Mouse (Mus musculus) hindbrain, embryonic 16.5 days (tissue): ENCODE measurements around the gene Grip1. TPM values are rescaled to one million over a fixed set of nuclear protein-coding genes. Genes with fewer than 3 reads are reported as not detected.

Source experiments
- ATAC-seq: fragments of 200-750 bp; cut with Nextera tagmentation; 2 replicates; pipeline ENCODE4 v1.8.0; 2017; ENCODE audit warnings: moderate TSS enrichment, moderate library complexity
- H3K27ac ChIP-seq: fragments of 300-500 bp; sonication (generic); 2 replicates; pipeline ENCODE4 v1.5.1; 2014; ENCODE audit warnings: low read depth, mild to moderate bottlenecking, control low read depth, low read length, moderate library complexity
- H3K27me3 ChIP-seq: fragments of 300-500 bp; sonication (generic); replicated peaks from 2 replicates; pipeline ENCODE4 v1.6.1; 2014; ENCODE audit warnings: low read length; ENCODE audit not compliant: control insufficient read depth, insufficient read depth
- H3K36me3 ChIP-seq: fragments of 300-500 bp; sonication (generic); 2 replicates; pipeline ENCODE4 v1.6.1; 2014; ENCODE audit warnings: mild to moderate bottlenecking, low read length, moderate library complexity, mixed read lengths; ENCODE audit not compliant: control insufficient read depth, insufficient read depth
- H3K4me1 ChIP-seq: fragments of 300-500 bp; sonication (generic); 2 replicates; pipeline ENCODE4 v1.6.1; 2014; ENCODE audit warnings: low read depth, low read length; ENCODE audit not compliant: control insufficient read depth, insufficient read depth
- H3K4me2 ChIP-seq: fragments of 300-500 bp; sonication (generic); 2 replicates; pipeline ENCODE4 v1.6.1; 2014; ENCODE audit warnings: mild to moderate bottlenecking, low read length, control low read depth, moderate library complexity
- H3K4me3 ChIP-seq: fragments of 300-500 bp; sonication (generic); 2 replicates; pipeline ENCODE4 v1.5.1; 2014; ENCODE audit warnings: mild to moderate bottlenecking, low read length, control low read depth, moderate library complexity
- H3K9ac ChIP-seq: fragments of 300-500 bp; sonication (generic); 2 replicates; pipeline ENCODE4 v1.6.1; 2014; ENCODE audit warnings: low read depth, mild to moderate bottlenecking, control low read depth, low read length, moderate library complexity
- H3K9me3 ChIP-seq: fragments of 300-500 bp; sonication (generic); 2 replicates; pipeline ENCODE4 v1.6.1; 2014; ENCODE audit warnings: mild to moderate bottlenecking, low read length, moderate library complexity; ENCODE audit not compliant: control insufficient read depth
- WGBS: fragments of 180-500 bp; shearing (Covaris S2); extraction: QIAGEN DNeasy Blood & Tissue Kit; methylation state at CpG from one replicate; pipeline ENCODE4 v1.1.7; 2014; 5-methylcytosine and 5-hydroxymethylcytosine counted together
- polyA plus RNA-seq: library from polyadenylated mRNA; unstranded; fragments of >200 nt; fragmentation: Nextera tagmentation; extraction: Ambion mirVana; gene quantifications from 2 replicates; pipeline ENCODE4 v1.2.1, GENCODE M21; 2015

Grip1 gene
- polyA plus RNA-seq, 1 experiment from 2014 or later, result 16.6 TPM

DNA sequence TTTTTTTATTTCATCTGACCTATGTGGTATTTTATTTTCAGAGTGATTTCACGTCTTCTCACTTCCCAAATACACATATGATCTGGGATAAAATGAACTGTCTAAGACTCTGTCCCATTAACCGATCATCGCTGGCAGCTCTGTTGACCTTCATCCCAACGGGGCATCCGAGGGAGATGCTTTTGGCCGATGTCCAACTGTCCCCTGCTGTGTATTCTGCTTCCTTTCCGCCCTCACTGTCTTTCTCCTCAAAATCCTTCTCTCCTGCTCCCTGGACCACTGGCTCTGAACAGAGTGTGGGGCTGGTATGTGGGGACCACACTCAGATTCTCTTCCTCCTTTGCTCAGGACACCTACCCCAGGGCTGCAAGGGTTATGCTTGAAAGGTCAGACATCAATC lies 370.1 kb downstream of the Grip1 start:
- H3K4me2 ChIP-seq, result no peak overlapping the region; the same call in 1 of the 2 replicates
- no peak overlapping the region for H3K9ac ChIP-seq
- no peaks in the 10 kb centered on the region for H3K9me3 ChIP-seq
- peak overlapping the region; percentile 27; the same call in 1 of the 2 replicates for H3K27ac ChIP-seq
- H3K27me3 ChIP-seq, result no peaks in the 10 kb centered on the region
- H3K4me3 ChIP-seq, result no peak overlapping the region
- ATAC-seq, result no peak
- H3K36me3 ChIP-seq, result no peaks in the 10 kb centered on the region
- WGBS, result 24% methylated on average over 7 of the region's 7 CpGs
- peaks cover 15% of the 10 kb centered on the region for H3K4me1 ChIP-seq

DNA sequence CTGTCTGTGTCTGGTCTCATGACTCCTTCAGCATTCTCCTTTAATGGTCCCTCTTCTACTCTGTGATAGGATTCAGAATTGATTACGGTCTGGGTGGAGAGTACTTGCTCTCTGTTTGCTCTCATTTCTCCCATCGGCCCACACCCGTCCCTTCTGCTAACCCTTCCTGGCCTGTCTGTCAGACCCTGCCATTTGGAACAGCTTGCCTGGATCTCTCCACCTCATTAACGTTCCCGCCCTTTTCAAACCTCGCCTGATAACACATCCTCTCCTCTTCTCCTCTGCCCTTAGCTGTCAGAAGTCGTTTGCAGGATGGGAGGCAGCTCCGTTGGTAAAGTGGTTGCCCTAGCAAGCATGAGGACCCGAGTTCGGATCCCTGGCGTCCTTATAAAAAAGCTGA lies 370.9 kb downstream of the Grip1 start:
- Histone ChIP-seq H3K27ac (no peak overlapping the region), H3K9ac (no peak overlapping the region), H3K4me2 (no peak overlapping the region), H3K4me1 (peaks cover 15% of the 10 kb centered on the region), H3K4me3 (no peak overlapping the region), H3K9me3 (no peaks in the 10 kb centered on the region), H3K36me3 (no peaks in the 10 kb centered on the region), H3K27me3 (no peaks in the 10 kb centered on the region)
- WGBS, result 68% methylated on average over 11 of the region's 11 CpGs
- ATAC-seq, result no peak

DNA sequence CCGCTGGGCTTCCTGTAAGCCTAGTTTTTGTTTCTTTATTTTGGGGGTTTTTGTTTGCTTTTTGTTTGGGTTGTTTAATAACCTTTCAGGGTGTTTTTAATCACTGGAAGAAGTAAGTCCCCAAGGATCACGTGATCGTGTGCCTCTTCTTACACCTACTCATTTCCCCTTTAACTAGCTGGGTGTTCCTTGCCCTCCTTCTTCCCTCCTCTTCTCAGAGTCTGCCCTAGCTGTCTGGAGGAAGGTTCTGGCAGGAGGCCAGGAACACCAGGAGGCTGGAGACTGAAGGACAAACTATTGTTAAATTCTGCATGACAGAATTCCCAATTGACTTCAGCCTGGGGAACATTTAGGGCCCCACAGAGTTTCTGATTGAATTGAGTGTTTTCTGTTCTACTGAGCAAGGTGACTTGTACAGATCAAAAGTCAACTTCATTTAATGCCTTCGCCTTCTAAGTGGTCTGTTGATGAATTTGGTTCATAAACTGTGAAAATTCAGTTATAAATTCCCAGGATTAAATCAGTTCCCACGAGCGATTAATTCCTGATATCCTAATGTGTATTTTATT lies 376.8 kb downstream of the Grip1 start:
- H3K36me3 ChIP-seq, result 0 out of 2 replicates have a peak, but pooled peaks cover 2% of the 10 kb centered on the region
- no peak overlapping the region for H3K4me3 ChIP-seq
- 64% methylated on average over 6 of the region's 6 CpGs for WGBS
- H3K9ac ChIP-seq, result no peak overlapping the region
- H3K27ac ChIP-seq, result no peak overlapping the region
- no peak overlapping the region for H3K4me2 ChIP-seq
- ATAC-seq, result peak; percentile 60; the same call in 1 of the 2 replicates
- H3K4me1 ChIP-seq, result 0 out of 2 replicates have a peak, but pooled peaks cover 2% of the 10 kb centered on the region
- H3K27me3 ChIP-seq, result no peaks in the 10 kb centered on the region
- peaks cover 5% of the 10 kb centered on the region; the same call in 1 of the 2 replicates for H3K9me3 ChIP-seq

DNA sequence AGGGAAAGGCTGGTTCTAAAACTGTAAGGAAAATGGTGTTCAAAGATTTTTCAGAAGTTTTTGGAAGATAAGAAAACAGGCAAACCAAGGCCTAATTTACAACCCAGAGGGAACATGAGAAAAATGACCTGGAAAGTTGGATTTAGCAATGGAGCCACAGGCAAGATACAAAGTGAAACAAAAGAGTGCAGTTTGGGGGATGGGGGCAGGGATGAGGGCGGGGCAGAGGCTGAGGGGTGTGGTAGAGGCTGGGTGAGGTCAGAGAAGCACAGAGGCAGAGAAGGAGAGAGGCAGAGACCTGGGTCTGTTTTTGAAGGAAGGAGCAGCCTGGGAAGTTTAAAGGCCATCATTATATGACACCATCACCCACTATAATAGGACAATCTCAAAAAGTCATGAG lies 377.5 kb downstream of the Grip1 start:
- Histone ChIP-seq H3K4me1 (0 out of 2 replicates have a peak, but pooled peaks cover 2% of the 10 kb centered on the region), H3K36me3 (0 out of 2 replicates have a peak, but pooled peaks cover 2% of the 10 kb centered on the region), H3K4me2 (no peak overlapping the region), H3K9ac (no peak overlapping the region), H3K27ac (no peak overlapping the region), H3K4me3 (no peak overlapping the region), H3K27me3 (no peaks in the 10 kb centered on the region), H3K9me3 (peaks cover 5% of the 10 kb centered on the region; the same call in 1 of the 2 replicates)
- WGBS, result 91% methylated on average over 1 of the region's 1 CpGs
- no peak for ATAC-seq

DNA sequence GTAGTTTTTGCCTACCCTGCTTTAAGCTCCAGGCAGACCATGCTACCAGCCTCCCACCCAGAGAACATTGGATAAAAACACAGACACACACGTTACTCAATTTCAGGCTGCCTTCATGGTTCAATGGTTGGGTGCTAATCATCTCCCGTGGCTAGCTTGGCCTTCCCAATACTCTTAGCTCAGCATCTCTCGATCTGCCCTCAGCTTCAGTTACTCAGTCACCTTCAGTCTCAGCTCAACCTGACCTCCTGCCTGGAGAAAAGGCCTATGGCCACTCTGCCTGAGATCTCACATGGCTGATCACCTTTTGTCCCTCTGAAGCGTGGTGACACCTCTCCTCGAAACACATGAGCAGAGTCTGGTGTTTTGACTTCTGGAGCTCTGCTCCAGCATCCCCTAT lies 379.7 kb downstream of the Grip1 start:
- Histone ChIP-seq H3K9ac (no peak overlapping the region), H3K36me3 (0 out of 2 replicates have a peak, but pooled peaks cover 2% of the 10 kb centered on the region), H3K27ac (no peak overlapping the region), H3K27me3 (no peaks in the 10 kb centered on the region), H3K4me1 (0 out of 2 replicates have a peak, but pooled peaks cover 2% of the 10 kb centered on the region), H3K4me3 (no peak overlapping the region), H3K9me3 (peaks cover 5% of the 10 kb centered on the region; the same call in 1 of the 2 replicates), H3K4me2 (no peak overlapping the region)
- 76% methylated on average over 5 of the region's 5 CpGs for whole genome bisulfite sequencing
- no peak for ATAC-seq

DNA sequence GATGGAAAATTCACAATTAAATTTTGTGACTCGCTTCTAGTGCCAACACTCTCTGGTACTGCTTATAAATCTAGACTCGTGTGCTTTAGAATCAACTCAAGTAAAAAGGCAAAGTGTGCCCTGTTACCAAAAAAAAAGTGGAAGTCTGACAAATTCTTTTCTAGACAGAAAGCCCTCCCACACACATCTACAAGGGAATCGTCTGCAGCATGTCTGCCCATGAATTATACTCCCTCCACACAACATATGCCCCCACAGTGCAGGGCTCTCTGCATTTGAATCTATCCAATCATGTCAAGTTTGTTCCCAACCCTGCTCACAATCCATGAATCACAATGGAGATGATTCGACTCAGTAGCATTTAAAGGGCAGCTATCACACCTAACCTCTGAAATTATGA lies 380.5 kb downstream of the Grip1 start:
- H3K9me3 ChIP-seq, result peaks cover 5% of the 10 kb centered on the region; the same call in 1 of the 2 replicates
- ATAC-seq, result no peak
- no peaks in the 10 kb centered on the region for H3K27me3 ChIP-seq
- no peak overlapping the region for H3K27ac ChIP-seq
- H3K36me3 ChIP-seq, result 0 out of 2 replicates have a peak, but pooled peaks cover 2% of the 10 kb centered on the region
- H3K9ac ChIP-seq, result no peak overlapping the region
- 0 out of 2 replicates have a peak, but pooled peaks cover 2% of the 10 kb centered on the region for H3K4me1 ChIP-seq
- WGBS, result 67% methylated on average over 4 of the region's 4 CpGs
- no peak overlapping the region for H3K4me2 ChIP-seq
- no peak overlapping the region for H3K4me3 ChIP-seq

DNA sequence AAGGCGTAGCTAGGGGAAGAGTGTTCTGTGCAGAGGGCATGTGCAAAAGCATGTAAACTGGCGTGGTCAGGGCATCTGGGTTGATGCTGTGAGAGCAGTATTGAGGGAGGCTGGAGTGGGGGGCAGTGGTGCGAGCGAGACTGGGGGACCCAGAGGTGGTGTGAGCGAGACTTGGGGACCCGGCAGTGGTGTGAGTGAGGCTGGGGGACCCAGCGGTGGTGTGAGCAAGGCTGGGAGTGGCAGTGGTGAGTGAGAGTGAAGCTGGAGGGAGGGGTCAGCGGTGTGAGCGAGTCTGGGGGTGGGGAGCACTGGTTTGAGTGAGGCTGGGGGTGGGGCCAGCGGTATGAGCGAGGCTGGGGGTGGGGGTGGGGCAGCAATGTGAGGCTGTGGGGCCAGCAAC lies 386.0 kb downstream of the Grip1 start:
- H3K27ac ChIP-seq, result no peak overlapping the region
- H3K9ac ChIP-seq, result no peak overlapping the region
- no peaks in the 10 kb centered on the region for H3K9me3 ChIP-seq
- H3K4me1 ChIP-seq, result 0 out of 2 replicates have a peak, but pooled peaks cover 2% of the 10 kb centered on the region
- no peak overlapping the region for H3K4me3 ChIP-seq
- H3K36me3 ChIP-seq, result no peaks in the 10 kb centered on the region
- 86% methylated on average over 11 of the region's 11 CpGs for WGBS
- no peak for ATAC-seq
- no peak overlapping the region for H3K4me2 ChIP-seq
- H3K27me3 ChIP-seq, result no peaks in the 10 kb centered on the region

DNA sequence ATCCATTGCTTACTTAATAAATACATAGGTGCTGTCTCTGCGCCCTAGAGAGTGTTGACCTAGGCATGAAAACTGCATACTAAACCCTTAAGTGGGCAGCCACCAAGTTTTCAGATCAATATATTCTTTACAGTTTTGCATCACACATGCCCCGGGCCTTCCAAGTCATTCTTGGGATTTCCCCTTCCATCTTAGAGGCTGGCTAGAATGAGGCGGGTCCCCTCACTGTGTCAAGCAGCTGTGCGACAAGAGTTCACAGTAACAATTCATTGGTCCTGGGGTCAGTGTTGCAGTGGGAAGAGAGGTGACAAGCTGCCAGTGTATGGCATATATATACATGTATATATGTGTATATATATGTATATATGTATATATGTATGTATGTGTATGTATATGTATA lies 388.4 kb downstream of the Grip1 start:
- Histone ChIP-seq H3K4me2 (no peak overlapping the region), H3K27me3 (no peaks in the 10 kb centered on the region), H3K36me3 (no peaks in the 10 kb centered on the region), H3K9me3 (no peaks in the 10 kb centered on the region), H3K9ac (no peak overlapping the region), H3K27ac (no peak overlapping the region), H3K4me1 (no peaks in the 10 kb centered on the region; the same call in 1 of the 2 replicates), H3K4me3 (no peak overlapping the region)
- WGBS, result 89% methylated on average over 4 of the region's 4 CpGs
- ATAC-seq, result no peak

DNA sequence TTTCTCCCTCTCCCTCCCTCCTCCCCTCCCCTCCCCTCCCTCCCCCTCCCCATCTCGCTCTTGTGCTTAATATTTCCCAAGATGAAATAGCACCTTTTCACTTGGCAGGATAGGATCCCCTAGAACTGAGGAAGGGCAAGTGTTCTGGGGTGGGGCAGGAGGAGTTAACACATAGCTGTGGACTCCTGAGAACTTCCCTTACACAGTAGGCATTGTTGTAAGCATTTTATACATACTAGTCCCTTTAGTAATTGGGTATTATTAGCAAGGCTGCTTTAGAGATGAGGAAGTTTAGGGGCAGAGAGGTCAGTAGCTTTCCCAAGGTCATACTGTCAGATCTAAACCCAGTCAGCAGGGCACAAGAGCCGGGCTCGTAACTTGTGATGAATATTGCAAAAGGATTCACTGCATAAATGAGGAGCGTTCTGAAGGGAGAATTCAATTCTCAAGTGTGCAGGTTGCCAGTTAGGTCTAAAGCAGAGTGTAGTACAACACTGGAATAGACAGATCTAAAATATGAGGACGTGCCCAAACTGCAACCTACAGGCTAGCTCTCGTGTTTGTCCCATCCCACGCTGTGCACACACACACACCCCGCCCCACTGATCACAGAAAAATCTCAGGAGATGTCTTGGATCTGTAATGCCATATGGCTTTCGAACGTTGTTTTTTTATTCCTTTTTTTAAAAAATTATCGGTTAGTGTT lies 392.2 kb downstream of the Grip1 start:
- 72% methylated on average over 11 of the region's 11 CpGs for WGBS
- ATAC-seq, result 0 out of 2 replicates have a peak, but pooled peaks have one; percentile 49
- H3K36me3 ChIP-seq, result no peaks in the 10 kb centered on the region

More for the DNA sequence above, 392.2 kb downstream of the Grip1 start:
- H3K9ac ChIP-seq, result no peak overlapping the region
- H3K27ac ChIP-seq, result no peak overlapping the region
- H3K4me1 ChIP-seq, result no peaks in the 10 kb centered on the region; the same call in 1 of the 2 replicates
- no peaks in the 10 kb centered on the region for H3K9me3 ChIP-seq
- H3K27me3 ChIP-seq, result no peaks in the 10 kb centered on the region
- no peak overlapping the region for H3K4me2 ChIP-seq
- no peak overlapping the region for H3K4me3 ChIP-seq
